Mouse (Mus musculus) liver, embryonic 14.5 days (tissue): ENCODE measurements at regions not wholly inside any gene's neighbourhood (a gene's known extent, or its start where the extent isn't known, plus 50 kb on each side); places are given as distances from the start of the nearest gene placed in this dataset.

Experiments used
- ATAC-seq: fragments of 200-750 bp; cut with Nextera tagmentation; 2 replicates; pipeline ENCODE4 v1.8.0; 2017; ENCODE audit warnings: moderate number of reproducible peaks, mild to moderate bottlenecking, moderate library complexity; ENCODE audit not compliant: insufficient read depth
- DNase-seq, 3 experiments: peaks; one replicate each; pipeline ENCODE4 v3.0.0-alpha.2; 2012 to 2013; ENCODE audit warnings: low read depth in 3 of 3, low spot score in 3 of 3
- H3K27ac ChIP-seq: fragments of 300-500 bp; sonication (generic); 2 replicates; pipeline ENCODE4 v1.5.1; 2014; ENCODE audit warnings: moderate library complexity, mild to moderate bottlenecking, control low read depth, inconsistent platforms
- H3K27me3 ChIP-seq: fragments of 300-500 bp; sonication (generic); 2 replicates; pipeline ENCODE4 v1.6.1; 2014; ENCODE audit warnings: mild to moderate bottlenecking, low read length, moderate library complexity; ENCODE audit not compliant: control insufficient read depth, insufficient read depth
- H3K36me3 ChIP-seq: fragments of 300-500 bp; sonication (generic); replicated peaks from 2 replicates; pipeline ENCODE4 v1.6.1; 2014; ENCODE audit warnings: low read depth; ENCODE audit not compliant: control insufficient read depth, insufficient read depth
- H3K4me1 ChIP-seq, 2 experiments: fragments of 200-500 bp in 1 of 2; fragments of 300-500 bp in 1 of 2; sonication (generic) in 1 of 2; replicated peaks; 2 replicates each; pipeline ENCODE4 v1.6.1; 2012 to 2014; ENCODE audit warnings: antibody characterized with exemption in 1 of 2, inconsistent platforms in 1 of 2, low read length in 1 of 2; ENCODE audit not compliant: control insufficient read depth in 2 of 2, insufficient read depth in 2 of 2
- H3K4me2 ChIP-seq: fragments of 300-500 bp; sonication (generic); 2 replicates; pipeline ENCODE4 v1.6.1; 2014; ENCODE audit warnings: low read depth, mild to moderate bottlenecking, control low read depth, moderate library complexity
- H3K4me3 ChIP-seq, 2 experiments: fragments of 200-500 bp in 1 of 2; fragments of 300-500 bp in 1 of 2; sonication (generic) in 1 of 2; 2 replicates each; pipeline ENCODE4 v1.5.1; 2012 to 2014; ENCODE audit warnings: low read depth in 2 of 2, low read length in 2 of 2, mild to moderate bottlenecking in 2 of 2, control low read depth in 1 of 2, inconsistent platforms in 1 of 2, moderate library complexity in 1 of 2; ENCODE audit not compliant: insufficient read depth in 1 of 2
- H3K9ac ChIP-seq: fragments of 300-500 bp; sonication (generic); replicated peaks from 2 replicates; pipeline ENCODE4 v1.6.1; 2014; ENCODE audit warnings: mild to moderate bottlenecking, control low read depth, moderate library complexity
- H3K9me3 ChIP-seq: fragments of 300-500 bp; sonication (generic); 2 replicates; pipeline ENCODE4 v1.6.1; 2016; ENCODE audit warnings: low read length, mixed read lengths; ENCODE audit not compliant: control insufficient read depth
- CTCF ChIP-seq: IDR thresholded peaks from 2 replicates; pipeline ENCODE4 v1.5.1; 2016; ENCODE audit warnings: antibody characterized with exemption, low read depth, control low read depth
- EP300 ChIP-seq: IDR thresholded peaks from 2 replicates; pipeline ENCODE4 v1.6.1; 2016; ENCODE audit warnings: antibody characterized with exemption, low read depth
- WGBS: fragments of 180-500 bp; shearing (Covaris S2); extraction: QIAGEN DNeasy Blood & Tissue Kit; methylation state at CpG from one replicate; pipeline ENCODE4 v1.1.7; 2014; ENCODE audit not compliant: insufficient replicate concordance; 5-methylcytosine and 5-hydroxymethylcytosine counted together

DNA sequence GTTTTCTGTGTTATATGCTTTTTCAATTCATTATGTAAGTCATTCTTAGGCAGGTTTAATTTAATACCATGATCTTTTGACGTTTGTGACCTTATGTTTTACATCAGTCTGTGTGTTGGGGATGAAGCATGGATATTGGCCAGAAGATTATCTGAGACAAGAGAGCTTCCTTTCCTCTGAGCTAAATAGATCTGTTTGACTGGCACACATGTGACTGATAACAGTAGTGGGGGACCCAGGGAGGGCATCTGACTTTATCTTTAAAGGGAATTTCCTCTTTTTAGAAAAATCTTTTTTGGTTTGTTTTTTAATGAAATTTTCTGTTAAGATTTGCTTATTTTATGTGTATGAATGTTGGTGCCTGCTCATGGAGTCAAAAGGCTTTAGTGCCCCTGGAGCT lies 107.7 kb downstream of the Gm9733 start:
- 7% methylated on average over 1 of the region's 1 CpGs for WGBS

DNA sequence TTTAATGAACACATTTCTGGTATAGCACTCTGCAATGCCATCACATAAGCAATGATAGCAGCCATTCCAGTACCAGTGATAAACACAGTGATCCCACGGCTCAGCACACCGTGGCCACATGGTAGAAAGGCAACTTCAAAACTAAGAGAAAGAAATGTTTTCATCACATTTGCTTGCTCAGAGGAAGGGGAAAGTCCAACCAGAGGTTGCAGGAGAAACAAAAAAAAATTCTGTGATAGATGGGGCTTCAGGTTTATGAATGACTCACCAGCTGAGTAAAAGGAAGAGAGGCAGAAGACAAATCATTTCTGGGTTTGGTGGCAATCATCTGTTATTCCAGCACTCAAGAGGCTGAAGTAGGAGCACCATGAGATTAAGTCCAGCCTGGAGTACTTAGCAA lies 103.5 kb downstream of the Gm9733 start:
- no peak overlapping the region for H3K27ac ChIP-seq
- WGBS, result 51% methylated on average over 2 of the region's 2 CpGs
- TF ChIP-seq EP300 (no peak), CTCF (no peak)
- no peaks in the 10 kb centered on the region for H3K9me3 ChIP-seq
- no peaks in the 10 kb centered on the region for H3K36me3 ChIP-seq
- no peak for ATAC-seq
- H3K4me1 ChIP-seq, result no peaks in the 10 kb centered on the region
- no peak overlapping the region for H3K9ac ChIP-seq
- no peak for DNase-seq
- no peaks in the 10 kb centered on the region for H3K27me3 ChIP-seq
- H3K4me2 ChIP-seq, result no peak overlapping the region
- no peak overlapping the region for H3K4me3 ChIP-seq

More for the DNA sequence above, 107.7 kb downstream of the Gm9733 start:
- Histone ChIP-seq H3K36me3 (no peaks in the 10 kb centered on the region), H3K4me1 (no peaks in the 10 kb centered on the region), H3K9me3 (no peaks in the 10 kb centered on the region), H3K4me2 (no peak overlapping the region), H3K9ac (no peak overlapping the region), H3K27ac (no peak overlapping the region), H3K27me3 (no peaks in the 10 kb centered on the region), H3K4me3 (no peak overlapping the region)
- no peak for ATAC-seq
- TF ChIP-seq EP300 (no peak), CTCF (no peak)
- DNase-seq, result no peak

DNA sequence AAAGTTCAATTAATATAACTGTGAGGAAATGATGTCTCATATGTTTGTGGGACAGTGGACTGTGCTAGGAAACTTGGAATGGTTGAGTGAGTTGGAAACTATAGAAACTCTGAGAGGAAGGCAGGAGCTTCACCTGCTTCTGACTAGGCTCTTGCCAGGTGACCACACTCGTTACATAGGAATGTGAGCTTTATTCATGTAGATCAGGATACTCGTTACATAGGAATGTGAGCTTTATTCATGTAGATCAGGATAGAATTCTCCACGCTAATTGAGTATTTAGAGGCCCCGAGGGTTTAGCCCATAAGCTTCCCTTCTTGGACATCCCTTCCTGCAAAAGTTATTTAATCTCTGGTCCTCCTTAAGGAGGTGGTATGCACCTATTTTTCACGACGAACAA lies 101.9 kb downstream of the Gm9733 start:
- H3K9ac ChIP-seq, result no peak overlapping the region
- H3K27ac ChIP-seq, result no peak overlapping the region
- H3K36me3 ChIP-seq, result no peaks in the 10 kb centered on the region
- DNase-seq (no peak), ATAC-seq (no peak)
- H3K4me3 ChIP-seq, result no peak overlapping the region
- no peak overlapping the region for H3K4me2 ChIP-seq
- H3K27me3 ChIP-seq, result no peaks in the 10 kb centered on the region
- 59% methylated on average over 6 of the region's 6 CpGs for WGBS
- H3K4me1 ChIP-seq, result no peaks in the 10 kb centered on the region
- TF ChIP-seq CTCF (no peak), EP300 (no peak)
- no peaks in the 10 kb centered on the region for H3K9me3 ChIP-seq

DNA sequence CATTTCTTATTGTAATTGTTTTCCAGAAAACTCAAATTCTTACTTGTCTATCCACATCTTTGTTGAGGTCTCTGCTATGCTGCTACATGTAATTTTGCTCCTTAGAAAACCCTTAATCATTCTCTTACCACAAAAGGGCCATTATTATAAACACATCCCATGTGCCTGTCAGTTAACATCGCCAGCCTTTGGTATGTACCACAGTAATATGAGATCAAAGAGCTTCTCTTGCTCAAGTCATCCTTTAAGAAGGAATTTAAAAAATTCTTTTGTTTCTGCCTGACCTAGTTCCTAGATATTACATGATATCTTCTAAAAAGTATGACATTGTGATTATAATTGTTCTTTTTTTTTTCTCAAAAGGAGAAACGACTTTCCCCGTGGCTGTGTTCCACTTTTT lies 100.7 kb downstream of the Gm9733 start:
- no peaks in the 10 kb centered on the region for H3K4me1 ChIP-seq
- H3K9me3 ChIP-seq, result no peaks in the 10 kb centered on the region
- DNase-seq, result no peak
- 38% methylated on average over 3 of the region's 3 CpGs for WGBS
- no peaks in the 10 kb centered on the region for H3K27me3 ChIP-seq
- no peak overlapping the region for H3K27ac ChIP-seq
- H3K36me3 ChIP-seq, result no peaks in the 10 kb centered on the region
- ATAC-seq, result no peak
- no peak for TF ChIP-seq EP300
- no peak for TF ChIP-seq CTCF
- H3K4me2 ChIP-seq, result no peak overlapping the region
- H3K4me3 ChIP-seq, result no peak overlapping the region
- H3K9ac ChIP-seq, result no peak overlapping the region

DNA sequence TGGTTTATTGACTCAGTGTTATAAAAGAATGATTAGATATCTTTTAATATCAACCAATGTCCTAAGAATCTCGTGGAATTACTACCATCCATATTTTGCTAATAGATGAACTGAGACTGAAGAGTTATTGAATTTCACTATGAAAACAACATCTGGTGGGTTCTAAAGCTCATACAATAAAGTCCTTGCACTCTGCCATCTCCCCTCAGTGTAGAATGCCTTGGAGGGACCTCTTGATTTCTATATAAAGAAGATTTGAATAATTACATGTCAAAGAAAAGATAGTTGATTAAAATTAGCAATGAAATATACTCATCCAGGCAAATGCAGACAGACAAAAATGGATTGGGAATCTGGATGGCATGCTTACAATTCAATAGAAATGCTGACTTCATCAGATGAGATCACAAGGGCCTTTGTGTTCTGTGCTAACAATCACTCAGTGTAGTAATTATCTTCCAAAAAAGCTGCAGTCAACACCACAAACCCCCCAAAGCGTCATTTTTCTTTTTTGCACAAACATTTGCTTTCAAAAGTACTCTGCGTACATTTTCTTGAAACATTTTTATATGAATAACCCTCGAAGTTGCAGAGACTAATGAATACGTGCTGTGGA lies 94.2 kb downstream of the Gm9733 start:
- 60% methylated on average over 5 of the region's 5 CpGs for WGBS

More for the DNA sequence above, 94.2 kb downstream of the Gm9733 start:
- TF ChIP-seq EP300 (no peak), CTCF (no peak)
- Histone ChIP-seq H3K4me1 (no peaks in the 10 kb centered on the region), H3K4me3 (no peak overlapping the region), H3K27ac (no peak overlapping the region), H3K27me3 (no peaks in the 10 kb centered on the region), H3K9ac (no peak overlapping the region), H3K9me3 (no peaks in the 10 kb centered on the region), H3K4me2 (no peak overlapping the region), H3K36me3 (no peaks in the 10 kb centered on the region)
- ATAC-seq, result no peak
- DNase-seq, result no peak
